Mouse (Mus musculus) MEL (cell line): ENCODE measurements around the gene Gm20696. TPM values are rescaled to one million over a fixed set of nuclear protein-coding genes. Genes with fewer than 3 reads are reported as not detected.

Experiments used
- DNase-seq: peaks from one replicate; pipeline ENCODE4 v3.0.0; 2011; ENCODE audit warnings: low read depth, low spot score
- H3K27ac ChIP-seq: 2 replicates; pipeline ENCODE4 v1.5.1; 2012; ENCODE audit warnings: low read depth, mild to moderate bottlenecking, control low read depth, low read length, moderate library complexity; ENCODE audit not compliant: control insufficient read depth
- H3K27me3 ChIP-seq, 2 experiments: fragments of 150-350 bp in 1 of 2; sonication (generic) in 1 of 2; 2 replicates each; pipeline ENCODE4 v1.6.1; 2012; ENCODE audit warnings: low read length in 2 of 2, mild to moderate bottlenecking in 2 of 2, improper control_type of control experiment in 1 of 2, moderate library complexity in 1 of 2; ENCODE audit not compliant: insufficient read depth in 2 of 2, control insufficient read depth in 1 of 2
- H3K36me3 ChIP-seq, 2 experiments: 2 replicates each; pipeline ENCODE4 v1.6.1; 2012 to 2014; ENCODE audit warnings: low read length in 2 of 2, improper control_type of control experiment in 1 of 2, inconsistent platforms in 1 of 2, mild to moderate bottlenecking in 1 of 2; ENCODE audit not compliant: insufficient read depth in 2 of 2, control insufficient read depth in 1 of 2
- H3K4me1 ChIP-seq, 2 experiments: fragments of 150-350 bp in 1 of 2; sonication (generic) in 1 of 2; 2 replicates each; pipeline ENCODE4 v1.6.1; 2012; ENCODE audit warnings: low read length in 2 of 2, improper control_type of control experiment in 1 of 2, mild to moderate bottlenecking in 1 of 2; ENCODE audit not compliant: insufficient read depth in 2 of 2, control insufficient read depth in 1 of 2
- H3K4me3 ChIP-seq, 2 experiments: fragments of 150-350 bp in 1 of 2; sonication (generic) in 1 of 2; 2 replicates each; pipeline ENCODE4 v1.5.1; 2012; ENCODE audit warnings: low read depth in 2 of 2, low read length in 2 of 2, mild to moderate bottlenecking in 2 of 2, moderate library complexity in 2 of 2, control low read depth in 1 of 2, improper control_type of control experiment in 1 of 2; ENCODE audit not compliant: control insufficient read depth in 1 of 2, insufficient read depth in 1 of 2
- H3K79me2 ChIP-seq: 2 replicates; pipeline ENCODE4 v1.6.1; 2012; ENCODE audit warnings: mild to moderate bottlenecking, low read length, moderate library complexity; ENCODE audit not compliant: control insufficient read depth, poor library complexity, insufficient read depth
- H3K9ac ChIP-seq: 2 replicates; pipeline ENCODE4 v1.6.1; 2012; ENCODE audit warnings: low read depth, mild to moderate bottlenecking, control low read depth, low read length, moderate library complexity; ENCODE audit not compliant: control insufficient read depth, poor library complexity, severe bottlenecking
- H3K9me3 ChIP-seq: fragments of 150-350 bp; sonication (generic); replicated peaks from 2 replicates; pipeline ENCODE4 v1.6.1; 2012; ENCODE audit warnings: mild to moderate bottlenecking, low read length, improper control_type of control experiment, moderate library complexity; ENCODE audit not compliant: insufficient read depth
- BHLHE40 ChIP-seq: IDR thresholded peaks from 2 replicates; pipeline ENCODE4 v1.6.1; 2012; ENCODE audit warnings: low read depth, mild to moderate bottlenecking, inconsistent platforms, low read length, improper control_type of control experiment, borderline replicate concordance
- CHD2 ChIP-seq: IDR thresholded peaks from 2 replicates; pipeline ENCODE4 v1.6.1; 2011; ENCODE audit warnings: low read length, improper control_type of control experiment
- CTCF ChIP-seq, 3 experiments: IDR thresholded peaks in 2 of 3; conservative IDR thresholded peaks in 1 of 3; 2 replicates each; pipeline ENCODE4 v1.5.1; 2011 to 2012; ENCODE audit warnings: low read length in 3 of 3, low read depth in 2 of 3, mild to moderate bottlenecking in 2 of 3, improper control_type of control experiment in 1 of 3, inconsistent platforms in 1 of 3, mixed read lengths in 1 of 3, moderate library complexity in 1 of 3; ENCODE audit not compliant: control insufficient read depth in 1 of 3, insufficient read depth in 1 of 3, poor library complexity in 1 of 3, severe bottlenecking in 1 of 3
- ELF1 ChIP-seq: IDR thresholded peaks from 2 replicates; pipeline ENCODE4 v1.6.1; 2014; ENCODE audit warnings: low read depth, mild to moderate bottlenecking, inconsistent platforms, low read length, improper control_type of control experiment, moderate library complexity
- EP300 ChIP-seq, 2 experiments: IDR thresholded peaks; 2 replicates each; pipeline ENCODE4 v1.6.1; 2011; ENCODE audit warnings: improper control_type of control experiment in 2 of 2, low read length in 2 of 2, low read depth in 1 of 2, mild to moderate bottlenecking in 1 of 2
- GATA1 ChIP-seq: IDR thresholded peaks from 2 replicates; pipeline ENCODE4 v1.6.1; 2011; ENCODE audit warnings: low read depth, low read length, improper control_type of control experiment
- HCFC1 ChIP-seq: IDR thresholded peaks from 2 replicates; pipeline ENCODE4 v1.6.1; 2012; ENCODE audit warnings: low read depth, mild to moderate bottlenecking, inconsistent platforms, low read length, improper control_type of control experiment, moderate library complexity
- JUND ChIP-seq: IDR thresholded peaks from 2 replicates; pipeline ENCODE4 v1.6.1; 2011; ENCODE audit warnings: low read depth, mild to moderate bottlenecking, improper control_type of control experiment, low read length
- MAFK ChIP-seq: IDR thresholded peaks from 2 replicates; pipeline ENCODE4 v1.6.1; 2011; ENCODE audit warnings: low read depth, mild to moderate bottlenecking, low read length, improper control_type of control experiment, borderline replicate concordance
- MAZ ChIP-seq: IDR thresholded peaks from 2 replicates; pipeline ENCODE4 v1.6.1; 2012; ENCODE audit warnings: low read depth, mild to moderate bottlenecking, inconsistent platforms, low read length, improper control_type of control experiment
- MEF2A ChIP-seq: IDR thresholded peaks from 2 replicates; pipeline ENCODE4 v1.6.1; 2014; ENCODE audit warnings: low read depth, mild to moderate bottlenecking, inconsistent platforms, low read length, improper control_type of control experiment; ENCODE audit not compliant: poor library complexity, insufficient replicate concordance, severe bottlenecking; ENCODE audit errors: extremely low read depth
- MXI1 ChIP-seq: IDR thresholded peaks from 2 replicates; pipeline ENCODE4 v1.6.1; 2011; ENCODE audit warnings: mild to moderate bottlenecking, low read depth, low read length, improper control_type of control experiment
- MYC ChIP-seq: IDR thresholded peaks from 2 replicates; pipeline ENCODE4 v1.6.1; 2011; ENCODE audit warnings: low read depth, mild to moderate bottlenecking, low read length, improper control_type of control experiment, moderate library complexity
- NRF1 ChIP-seq: IDR thresholded peaks from 2 replicates; pipeline ENCODE4 v1.6.1; 2014; ENCODE audit warnings: low read depth, mild to moderate bottlenecking, inconsistent platforms, low read length, improper control_type of control experiment, moderate library complexity; ENCODE audit not compliant: poor library complexity, insufficient read depth, severe bottlenecking
- POLR2A ChIP-seq, 2 experiments: IDR thresholded peaks; 2 replicates each; pipeline ENCODE4 v1.6.1; 2011 to 2012; ENCODE audit warnings: low read length in 2 of 2, mild to moderate bottlenecking in 2 of 2, control low read depth in 1 of 2, improper control_type of control experiment in 1 of 2, low read depth in 1 of 2, moderate library complexity in 1 of 2; ENCODE audit not compliant: control insufficient read depth in 1 of 2, insufficient read depth in 1 of 2, poor library complexity in 1 of 2
- POLR2AphosphoS5 ChIP-seq: IDR thresholded peaks from 2 replicates; pipeline ENCODE4 v1.6.1; 2012; ENCODE audit warnings: low read depth, borderline replicate concordance, mild to moderate bottlenecking, inconsistent platforms, low read length, moderate library complexity, mixed read lengths
- RCOR1 ChIP-seq: IDR thresholded peaks from 2 replicates; pipeline ENCODE4 v1.6.1; 2012; ENCODE audit warnings: low read depth, mild to moderate bottlenecking, inconsistent platforms, low read length, improper control_type of control experiment
- SIN3A ChIP-seq: IDR thresholded peaks from 2 replicates; pipeline ENCODE4 v1.6.1; 2012; ENCODE audit warnings: low read length, improper control_type of control experiment, inconsistent platforms
- SMC3 ChIP-seq: IDR thresholded peaks from 2 replicates; pipeline ENCODE4 v1.6.1; 2011; ENCODE audit warnings: low read depth, low read length, improper control_type of control experiment
- TCF12 ChIP-seq: IDR thresholded peaks from 2 replicates; pipeline ENCODE4 v1.6.1; 2014; ENCODE audit warnings: low read depth, mild to moderate bottlenecking, inconsistent platforms, low read length, improper control_type of control experiment, moderate library complexity
- USF1 ChIP-seq: IDR thresholded peaks from 2 replicates; pipeline ENCODE4 v1.6.1; 2014; ENCODE audit warnings: low read depth, mild to moderate bottlenecking, inconsistent platforms, low read length, improper control_type of control experiment, moderate library complexity
- USF2 ChIP-seq, 2 experiments: IDR thresholded peaks; 2 replicates each; pipeline ENCODE4 v1.6.1; 2011 to 2012; ENCODE audit warnings: improper control_type of control experiment in 2 of 2, low read length in 2 of 2, borderline replicate concordance in 1 of 2, inconsistent platforms in 1 of 2, low read depth in 1 of 2, mild to moderate bottlenecking in 1 of 2; ENCODE audit not compliant: insufficient read depth in 1 of 2
- ZC3H11A ChIP-seq: IDR thresholded peaks from 2 replicates; pipeline ENCODE4 v1.6.1; 2012; ENCODE audit warnings: low read depth, mild to moderate bottlenecking, inconsistent platforms, low read length, improper control_type of control experiment
- ZNF384 ChIP-seq: IDR thresholded peaks from 2 replicates; pipeline ENCODE4 v1.6.1; 2012; ENCODE audit warnings: low read depth, mild to moderate bottlenecking, inconsistent platforms, low read length, improper control_type of control experiment
- polyA plus RNA-seq, 2 experiments: library from polyadenylated mRNA; stranded (reverse) in 1 of 2; unstranded in 1 of 2; fragments of >175 nt in 1 of 2; fragments of >200 nt in 1 of 2; gene quantifications; 2 replicates each; pipeline versions ENCODE4 v1.2.1 to v1.2.4; 2012; ENCODE audit warnings: low replicate concordance in 2 of 2, low read depth in 1 of 2; ENCODE audit not compliant: insufficient read length in 2 of 2, insufficient read depth in 1 of 2, missing spikeins in 1 of 2
- total RNA-seq: library from RNA; depleted of rRNA; stranded (reverse); fragments of 300-350 nt; gene quantifications from 2 replicates; pipeline ENCODE4 v1.2.3, GENCODE M21; 2012

Gene Gm20696
- total and polyA plus RNA-seq, 3 experiments, result 0.07 to 0.39 TPM; not detected in 1

DNA sequence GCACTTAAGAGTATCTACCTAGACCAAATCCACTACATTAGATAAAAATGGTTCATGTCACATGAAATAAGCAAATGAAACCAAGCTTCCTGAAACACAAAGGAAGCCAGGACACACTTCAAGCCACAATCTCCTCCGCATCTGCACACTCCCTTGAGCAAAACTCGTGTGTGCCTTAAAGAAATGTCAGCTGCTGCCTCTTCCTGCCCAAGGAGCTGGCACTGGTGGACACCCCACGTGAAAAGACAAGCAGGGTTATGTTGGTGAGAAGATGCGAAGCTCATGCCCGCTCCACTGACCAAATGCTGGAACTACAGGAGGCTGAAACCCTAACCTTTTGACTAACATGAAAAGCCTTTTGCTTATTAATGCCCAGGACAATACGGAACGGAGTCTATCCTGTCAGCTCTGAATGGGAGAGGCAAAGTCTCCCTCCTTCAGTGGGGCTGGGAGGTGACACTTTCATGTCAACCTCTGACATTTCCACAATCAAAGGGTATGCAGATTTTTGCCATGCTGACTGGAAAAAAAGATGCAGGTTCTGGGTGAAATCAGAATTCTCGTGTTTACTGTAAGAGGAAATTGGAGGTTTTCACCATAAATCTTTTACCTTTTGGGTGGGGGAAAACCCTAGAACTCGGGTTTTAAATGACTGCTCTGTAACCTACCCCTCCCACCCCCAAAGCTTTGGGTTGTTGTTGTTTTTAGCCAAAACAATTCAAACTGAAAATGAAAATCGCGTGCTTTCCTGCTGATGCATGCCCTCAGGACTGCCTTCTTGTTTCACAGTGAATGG is 405.5 kb downstream of the Gm20696 start:
- Histone ChIP-seq H3K9me3 (no peaks in the 10 kb centered on the region), H3K79me2 (no peaks in the 10 kb centered on the region), H3K27me3 (no peaks in the 10 kb centered on the region), H3K4me1 (peaks cover 0 to 3% of the 10 kb centered on the region in 2 experiments; a peak in 1 of 4 replicates), H3K27ac (no peak overlapping the region)
- DNase-seq, result no peak
- TF ChIP-seq CHD2, result no peak
- TF ChIP-seq MAFK, result no peak
- TF ChIP-seq ELF1, result no peak
- no peak for TF ChIP-seq SIN3A
- no peak for TF ChIP-seq CTCF (IDR thresholded peaks at IDR 0.05 in 2 of 3, conservative IDR thresholded peaks at IDR 0.05 in 1 of 3; ENCODE audit: control insufficient read depth in 1 of 3, insufficient read depth in 1 of 3, low read depth in 2 of 3, low read length in 3 of 3, poor library complexity in 1 of 3, severe bottlenecking in 1 of 3)
- TF ChIP-seq TCF12, result no peak
- TF ChIP-seq ZNF384, result no peak
- TF ChIP-seq SMC3, result no peak
- TF ChIP-seq ZC3H11A, result no peak
- TF ChIP-seq HCFC1, result no peak
- no peak for TF ChIP-seq MEF2A
- TF ChIP-seq POLR2AphosphoS5, result no peak
- TF ChIP-seq POLR2A (IDR thresholded peaks at IDR 0.05; ENCODE audit: control insufficient read depth in 1 of 2, insufficient read depth in 1 of 2, low read depth in 1 of 2, low read length in 2 of 2, poor library complexity in 1 of 2), result no peak
- TF ChIP-seq JUND, result no peak
- TF ChIP-seq NRF1, result no peak
- TF ChIP-seq MAZ, result no peak
- no peak for TF ChIP-seq MXI1
- no peak for TF ChIP-seq RCOR1
- TF ChIP-seq BHLHE40, result no peak
- no peak for TF ChIP-seq MYC
- TF ChIP-seq, all 39 proteins: peak for 0
- Histone ChIP-seq H3K9ac (no peak overlapping the region), H3K4me3 (no peak overlapping the region), H3K36me3 (no peaks in the 10 kb centered on the region)

DNA sequence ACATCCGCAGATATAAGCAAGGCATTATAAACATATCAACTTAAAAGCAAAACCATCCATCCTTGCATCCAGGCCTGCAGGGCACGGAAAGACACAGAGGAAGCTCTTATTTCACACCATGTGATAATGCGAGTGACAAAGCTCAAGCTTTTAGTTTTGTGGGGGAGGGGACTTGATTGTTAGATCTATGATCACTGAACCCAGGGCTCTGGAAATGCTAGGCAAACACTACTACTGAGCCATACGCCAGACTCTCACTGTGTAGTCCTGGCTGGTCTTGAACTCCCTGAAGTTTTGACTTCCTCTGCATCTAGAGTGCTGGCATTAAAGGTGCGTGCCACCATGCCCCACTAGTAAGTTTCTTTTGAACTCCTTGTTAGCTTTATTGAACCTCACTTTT is 408.3 kb downstream of the Gm20696 start:
- H3K4me1 ChIP-seq, result no peaks in the 10 kb centered on the region
- DNase-seq, result no peak
- H3K27ac ChIP-seq, result no peak overlapping the region
- no peaks in the 10 kb centered on the region for H3K9me3 ChIP-seq
- H3K27me3 ChIP-seq, result no peaks in the 10 kb centered on the region
- H3K4me3 ChIP-seq, result no peak overlapping the region
- no peak for TF ChIP-seq MEF2A
- TF ChIP-seq EP300 (IDR thresholded peaks at IDR 0.05; ENCODE audit: low read depth in 1 of 2, low read length in 2 of 2), result no peak
- no peak for TF ChIP-seq USF2 (IDR thresholded peaks at IDR 0.05; ENCODE audit: borderline replicate concordance in 1 of 2, insufficient read depth in 1 of 2, low read depth in 1 of 2, low read length in 2 of 2)
- TF ChIP-seq JUND, result no peak
- no peak for TF ChIP-seq USF1
- no peak for TF ChIP-seq POLR2AphosphoS5
- TF ChIP-seq MYC, result no peak
- no peak for TF ChIP-seq GATA1
- H3K9ac ChIP-seq, result no peak overlapping the region
- H3K79me2 ChIP-seq, result no peaks in the 10 kb centered on the region
- H3K36me3 ChIP-seq, result no peaks in the 10 kb centered on the region
